Mouse (Mus musculus) lung, postnatal 10 days (tissue): ENCODE results near the gene Slc25a28.

Source experiments
- DNase-seq: peaks from one replicate; pipeline ENCODE4 v3.0.0; 2021

Slc25a28 gene

GRCm38 (mm10) chr19:43630466-43631251, 44.0 kb downstream of the Slc25a28 start:
- peak; percentile 90 for DNase-seq

GRCm38 (mm10) chr19:43629088-43629487, 45.6 kb downstream of the Slc25a28 start:
- DNase-seq = no peak

GRCm38 (mm10) chr19:43627345-43627744, 47.3 kb downstream of the Slc25a28 start:
- no peak for DNase-seq

GRCm38 (mm10) chr19:43626160-43626559, 48.5 kb downstream of the Slc25a28 start:
- no peak for DNase-seq

GRCm38 (mm10) chr19:43623913-43624312, 50.8 kb downstream of the Slc25a28 start:
- peak; percentile 76 for DNase-seq

GRCm38 (mm10) chr19:43619916-43620479, 54.7 kb downstream of the Slc25a28 start:
- no peak for DNase-seq

- DNase-seq = no peak
Observed at GRCm38 (mm10) chr19:43618505-43619030, 56.1 kb downstream of the Slc25a28 start.

GRCm38 (mm10) chr19:43617761-43618349, 56.8 kb downstream of the Slc25a28 start:
- DNase-seq = no peak

- DNase-seq = no peak
Observed at GRCm38 (mm10) chr19:43616889-43617288, 57.8 kb downstream of the Slc25a28 start.

GRCm38 (mm10) chr19:43616415-43616861, 58.2 kb downstream of the Slc25a28 start:
- no peak for DNase-seq

- no peak for DNase-seq
Observed at GRCm38 (mm10) chr19:43615571-43616414, 58.9 kb downstream of the Slc25a28 start.

GRCm38 (mm10) chr19:43615074-43615445, 59.6 kb downstream of the Slc25a28 start:
- DNase-seq = no peak

GRCm38 (mm10) chr19:43614341-43615073, 60.2 kb downstream of the Slc25a28 start:
- no peak for DNase-seq
